Mouse (Mus musculus) heart, postnatal 0 days (tissue): ENCODE results near the gene Nynrin. TPM values are rescaled to one million over a fixed set of nuclear protein-coding genes. Genes with fewer than 3 reads are reported as not detected.
A peak's percentile ranks its signal among the peaks of the same experiment; 100 is the strongest.

ENCODE experiments used
- ATAC-seq: fragments of 200-750 bp; cut with Nextera tagmentation; 2 replicates; pipeline ENCODE4 v1.8.0; 2017; ENCODE audit warnings: low read depth, moderate number of reproducible peaks, moderate library complexity; ENCODE audit not compliant: insufficient read depth
- DNase-seq: peaks from one replicate; pipeline ENCODE4 v3.0.0-alpha.2; 2016; ENCODE audit warnings: low spot score
- H3K27ac ChIP-seq: fragments of 300-500 bp; sonication (generic); 2 replicates; pipeline ENCODE4 v1.5.1; 2014; ENCODE audit warnings: low read depth, mild to moderate bottlenecking
- H3K27me3 ChIP-seq: fragments of 300-500 bp; sonication (generic); 2 replicates; pipeline ENCODE4 v1.6.1; 2014; ENCODE audit warnings: low read length, mixed read lengths; ENCODE audit not compliant: control insufficient read depth, insufficient read depth
- H3K36me3 ChIP-seq: fragments of 300-500 bp; sonication (generic); replicated peaks from 2 replicates; pipeline ENCODE4 v1.6.1; 2014; ENCODE audit warnings: low read length, mixed read lengths; ENCODE audit not compliant: control insufficient read depth, insufficient read depth
- H3K4me1 ChIP-seq: fragments of 300-500 bp; sonication (generic); 2 replicates; pipeline ENCODE4 v1.6.1; 2014; ENCODE audit warnings: antibody characterized with exemption; ENCODE audit not compliant: control insufficient read depth, insufficient read depth
- H3K4me2 ChIP-seq: fragments of 300-500 bp; sonication (generic); 2 replicates; pipeline ENCODE4 v1.6.1; 2014; ENCODE audit warnings: low read depth, mild to moderate bottlenecking, low read length, moderate library complexity
- H3K4me3 ChIP-seq: fragments of 300-500 bp; sonication (generic); 2 replicates; pipeline ENCODE4 v1.5.1; 2014; ENCODE audit warnings: low read depth, low read length
- H3K9ac ChIP-seq: fragments of 300-500 bp; sonication (generic); replicated peaks from 2 replicates; pipeline ENCODE4 v1.6.1; 2014; ENCODE audit warnings: low read depth, low read length, mixed read lengths
- H3K9me3 ChIP-seq: fragments of 300-500 bp; sonication (generic); replicated peaks from 2 replicates; pipeline ENCODE4 v1.6.1; 2016; ENCODE audit warnings: low read length; ENCODE audit not compliant: control insufficient read depth
- CTCF ChIP-seq: IDR thresholded peaks from 2 replicates; pipeline ENCODE4 v1.5.1; 2016; ENCODE audit warnings: antibody characterized with exemption, control low read depth, low read depth
- EP300 ChIP-seq: IDR thresholded peaks from 2 replicates; pipeline ENCODE4 v1.6.1; 2016; ENCODE audit warnings: antibody characterized with exemption, low read depth
- WGBS: fragments of 180-500 bp; shearing (Covaris S2); extraction: QIAGEN DNeasy Blood & Tissue Kit; methylation state at CpG from one replicate; pipeline ENCODE4 v1.1.7; 2014; 5-methylcytosine and 5-hydroxymethylcytosine counted together
- polyA plus RNA-seq: library from polyadenylated mRNA; unstranded; fragments of >200 nt; fragmentation: Nextera tagmentation; extraction: Ambion mirVana; gene quantifications from 2 replicates; pipeline ENCODE4 v1.2.1, GENCODE M21; 2015
- total RNA-seq: library from RNA; depleted of rRNA; stranded (reverse); fragments of >200 nt; gene quantifications from 2 replicates; pipeline ENCODE4 v1.2.3, GENCODE M21; 2014; ENCODE audit warnings: low replicate concordance

The Nynrin gene
- total and polyA plus RNA-seq, 2 experiments from 2014 or later = 3.9 to 27.6 TPM

DNA sequence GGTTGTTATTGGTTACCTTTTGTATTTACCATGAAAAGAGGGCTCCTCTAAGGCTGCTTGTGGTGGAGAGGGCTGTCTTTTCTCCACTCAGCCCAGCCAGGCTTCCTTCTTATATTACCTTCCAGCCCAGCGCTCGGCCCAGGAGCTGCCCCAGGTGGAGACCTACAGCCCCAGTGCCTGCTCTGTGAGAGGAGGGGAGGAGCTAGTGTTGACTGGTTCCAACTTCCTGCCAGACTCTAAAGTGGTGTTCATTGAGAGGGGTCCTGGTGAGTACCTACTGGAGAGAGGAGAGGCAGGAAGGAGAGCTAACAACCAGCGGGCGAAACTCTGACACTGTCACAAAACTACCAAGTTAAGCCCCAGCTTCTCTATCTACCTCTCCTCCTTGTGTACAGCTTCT lies 23.5 kb upstream of the Nynrin start:
- Histone ChIP-seq H3K9ac (no peak overlapping the region), H3K27ac (no peak overlapping the region), H3K4me2 (no peak overlapping the region), H3K4me3 (no peak overlapping the region), H3K36me3 (no peaks in the 10 kb centered on the region), H3K9me3 (no peaks in the 10 kb centered on the region), H3K4me1 (peaks cover 5% of the 10 kb centered on the region; the same call in 1 of the 2 replicates), H3K27me3 (peaks cover 9% of the 10 kb centered on the region)
- no peak for DNase-seq
- no peak for ATAC-seq
- 81% methylated on average over 4 of the region's 4 CpGs for WGBS
- TF ChIP-seq CTCF (no peak), EP300 (no peak)

DNA sequence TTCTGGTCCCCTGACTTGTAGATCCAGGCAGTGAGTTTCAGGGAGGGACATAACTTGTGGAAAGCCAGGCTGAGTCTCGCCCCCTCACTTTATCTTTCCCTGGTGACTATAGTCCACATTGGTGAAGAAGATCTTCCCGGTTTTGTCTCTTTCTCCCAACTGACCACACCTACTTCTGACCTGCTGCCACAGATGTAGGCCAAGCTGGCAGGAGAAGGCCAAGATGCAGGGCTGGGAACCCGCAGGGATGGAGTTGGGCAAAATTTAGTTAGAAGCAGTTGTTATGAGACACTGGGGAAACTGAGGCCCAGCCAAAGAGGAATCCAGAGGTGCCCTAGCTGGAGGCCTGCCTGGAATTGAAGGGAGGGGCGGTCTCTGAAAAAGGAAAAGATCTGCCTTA lies 20.7 kb upstream of the Nynrin start:
- no peak overlapping the region for H3K27ac ChIP-seq
- no peaks in the 10 kb centered on the region for H3K9me3 ChIP-seq
- 0 out of 2 replicates have a peak, but pooled peaks cover 7% of the 10 kb centered on the region for H3K4me1 ChIP-seq
- ATAC-seq (no peak), DNase-seq (no peak)
- no peak overlapping the region for H3K4me3 ChIP-seq
- no peaks in the 10 kb centered on the region for H3K27me3 ChIP-seq
- no peak overlapping the region for H3K4me2 ChIP-seq
- no peaks in the 10 kb centered on the region for H3K36me3 ChIP-seq
- H3K9ac ChIP-seq = no peak overlapping the region
- TF ChIP-seq EP300 (no peak), CTCF (no peak)
- WGBS = 80% methylated on average over 4 of the region's 4 CpGs

DNA sequence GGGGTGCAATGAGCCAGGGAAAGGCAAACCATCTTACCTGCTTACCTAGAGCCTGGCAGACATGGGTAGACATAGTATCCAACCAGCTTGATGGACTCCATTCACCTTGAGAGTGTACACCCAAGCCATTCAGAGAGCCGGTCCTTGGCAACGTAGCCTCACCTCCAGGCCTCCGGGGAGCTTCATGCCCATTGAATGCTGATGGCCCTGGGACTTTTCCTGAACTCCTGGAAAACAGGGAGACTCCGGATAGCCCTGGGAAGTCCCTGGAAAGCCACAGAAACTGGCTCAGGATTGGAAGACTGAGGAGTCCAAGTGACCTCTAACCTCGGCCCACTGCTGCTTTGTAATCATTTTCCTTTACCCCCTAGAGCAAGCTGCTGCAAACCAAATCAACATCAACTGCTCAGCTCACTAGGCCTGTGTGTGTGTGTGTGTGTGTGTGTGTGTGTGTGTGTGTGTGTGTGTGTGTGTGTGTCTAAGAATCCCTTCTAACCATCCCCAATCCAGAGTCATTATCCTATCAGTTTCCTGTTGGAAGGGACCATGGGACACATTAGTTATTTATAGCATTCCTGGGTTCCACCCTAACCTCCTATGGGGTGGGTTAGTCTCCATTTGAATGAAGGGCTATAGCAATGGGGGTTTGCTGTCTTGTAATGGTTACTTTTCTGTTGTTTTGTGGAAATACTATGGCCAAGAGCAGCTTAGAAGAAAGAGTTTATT lies 18.8 kb upstream of the Nynrin start:
- no peak for ATAC-seq
- Histone ChIP-seq H3K27ac (no peak overlapping the region), H3K4me3 (no peak overlapping the region), H3K27me3 (no peaks in the 10 kb centered on the region), H3K9ac (no peak overlapping the region), H3K36me3 (no peaks in the 10 kb centered on the region), H3K4me1 (0 out of 2 replicates have a peak, but pooled peaks cover 4% of the 10 kb centered on the region), H3K4me2 (no peak overlapping the region), H3K9me3 (no peaks in the 10 kb centered on the region)
- no peak for TF ChIP-seq CTCF
- WGBS = 75% methylated on average over 5 of the region's 5 CpGs
- no peak for DNase-seq

DNA sequence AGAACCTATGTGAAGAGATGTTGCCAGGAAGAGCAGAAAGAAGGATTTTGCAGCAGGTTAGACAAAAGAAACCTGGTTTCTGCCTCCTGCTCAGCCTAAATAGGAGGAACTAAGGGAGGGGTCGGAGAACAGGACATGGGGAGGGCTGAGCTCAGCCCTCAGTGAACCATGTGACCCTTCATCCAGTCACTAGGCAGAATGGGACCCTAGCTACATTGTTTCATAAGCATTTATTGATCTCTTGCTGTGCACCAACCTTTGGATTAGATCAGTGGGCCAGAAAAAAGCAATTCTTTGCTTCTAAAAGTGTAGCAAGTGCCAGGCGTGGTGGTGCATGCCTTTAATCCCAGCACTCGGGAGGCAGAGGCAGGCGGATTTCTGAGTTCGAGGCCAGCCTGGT lies 15.5 kb upstream of the Nynrin start:
- H3K27me3 ChIP-seq = no peaks in the 10 kb centered on the region
- TF ChIP-seq EP300 (no peak), CTCF (no peak)
- no peak for DNase-seq
- H3K36me3 ChIP-seq = no peaks in the 10 kb centered on the region
- no peak overlapping the region for H3K9ac ChIP-seq
- no peak overlapping the region for H3K4me3 ChIP-seq
- no peak overlapping the region for H3K27ac ChIP-seq
- ATAC-seq = no peak
- 85% methylated on average over 4 of the region's 5 CpGs for WGBS
- no peak overlapping the region for H3K4me2 ChIP-seq
- H3K9me3 ChIP-seq = no peaks in the 10 kb centered on the region
- 0 out of 2 replicates have a peak, but pooled peaks cover 4% of the 10 kb centered on the region for H3K4me1 ChIP-seq

DNA sequence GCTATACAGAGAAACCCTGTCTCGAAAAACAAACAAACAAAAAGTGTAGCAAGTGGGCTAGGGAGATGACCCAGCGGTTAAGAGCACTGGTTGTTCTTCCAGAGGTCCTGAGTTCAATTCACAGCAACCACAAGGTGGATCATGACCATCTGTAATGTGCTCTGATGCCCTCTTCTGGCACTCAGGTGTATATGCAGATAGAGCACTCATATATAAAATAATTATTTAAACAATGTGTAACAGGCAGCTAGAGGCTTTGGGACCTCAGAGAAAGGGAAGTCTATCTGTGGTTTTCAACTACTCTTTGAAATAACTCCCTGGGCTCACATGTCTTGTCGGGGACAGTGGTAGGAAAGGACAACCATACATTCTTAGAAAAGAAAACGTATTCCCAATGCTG lies 15.1 kb upstream of the Nynrin start:
- Histone ChIP-seq H3K27me3 (no peaks in the 10 kb centered on the region), H3K9ac (no peak overlapping the region), H3K4me1 (0 out of 2 replicates have a peak, but pooled peaks cover 4% of the 10 kb centered on the region), H3K9me3 (no peaks in the 10 kb centered on the region), H3K4me2 (no peak overlapping the region), H3K36me3 (no peaks in the 10 kb centered on the region), H3K4me3 (no peak overlapping the region), H3K27ac (no peak overlapping the region)
- ATAC-seq (no peak), DNase-seq (no peak)
- TF ChIP-seq CTCF (peak; percentile 24; the same call in 1 of the 2 replicates), EP300 (no peak)
- WGBS = 82% methylated on average over 4 of the region's 4 CpGs

DNA sequence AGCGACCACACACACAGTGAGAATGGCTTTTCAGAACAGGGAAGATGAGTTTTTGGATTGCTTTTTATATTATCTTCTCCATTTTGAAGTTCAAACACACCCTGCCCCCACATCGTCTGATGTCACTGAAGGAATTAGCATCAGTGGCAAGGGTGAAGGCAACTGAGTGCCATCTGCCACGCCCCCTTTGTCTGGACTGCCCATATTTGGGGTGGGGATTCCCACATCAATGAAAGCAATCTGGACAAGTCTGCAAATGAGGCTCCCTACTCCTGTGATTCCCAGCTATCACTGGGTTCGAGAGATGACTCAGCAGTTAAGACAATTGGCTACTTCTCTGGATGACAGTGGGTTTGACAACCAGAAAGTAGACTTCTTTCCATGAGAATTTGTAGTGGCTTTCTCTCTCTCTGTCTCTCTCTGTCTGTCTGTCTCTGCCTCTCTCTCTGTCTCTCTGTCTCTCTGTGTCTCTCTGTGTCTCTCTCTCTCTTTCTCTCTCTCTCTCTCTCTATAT lies 12.9 kb upstream of the Nynrin start:
- Histone ChIP-seq H3K36me3 (no peaks in the 10 kb centered on the region), H3K27ac (no peak overlapping the region), H3K27me3 (no peaks in the 10 kb centered on the region), H3K4me2 (no peak overlapping the region), H3K9me3 (no peaks in the 10 kb centered on the region), H3K9ac (no peak overlapping the region), H3K4me3 (no peak overlapping the region), H3K4me1 (no peaks in the 10 kb centered on the region)
- WGBS = 65% methylated on average over 4 of the region's 4 CpGs
- DNase-seq (no peak), ATAC-seq (no peak)
- TF ChIP-seq CTCF = no peak
- TF ChIP-seq EP300 = no peak
